Mouse (Mus musculus) neural tube, embryonic 15.5 days (tissue): Measurements from ENCODE around the gene Pcbp2. TPM values are rescaled to one million over a fixed set of nuclear protein-coding genes. Genes with fewer than 3 reads are reported as not detected.
A peak's percentile ranks its signal among the peaks of the same experiment; 100 is the strongest.

Source experiments
- ATAC-seq: fragments of 200-750 bp; cut with Nextera tagmentation; 2 replicates; pipeline ENCODE4 v1.8.0; 2017; ENCODE audit warnings: mild to moderate bottlenecking, moderate TSS enrichment, moderate library complexity; ENCODE audit not compliant: low FRiP score
- H3K27ac ChIP-seq: fragments of 300-500 bp; sonication (generic); replicated peaks from 2 replicates; pipeline ENCODE4 v1.5.1; 2015; ENCODE audit warnings: mild to moderate bottlenecking, inconsistent platforms
- H3K27me3 ChIP-seq: fragments of 300-500 bp; sonication (generic); replicated peaks from 2 replicates; pipeline ENCODE4 v1.6.1; 2015; ENCODE audit warnings: inconsistent platforms
- H3K36me3 ChIP-seq: fragments of 300-500 bp; sonication (generic); 2 replicates; pipeline ENCODE4 v1.6.1; 2015; ENCODE audit warnings: inconsistent platforms
- H3K4me1 ChIP-seq: fragments of 300-500 bp; sonication (generic); 2 replicates; pipeline ENCODE4 v1.6.1; 2015; ENCODE audit warnings: inconsistent platforms
- H3K4me2 ChIP-seq: fragments of 300-500 bp; sonication (generic); 2 replicates; pipeline ENCODE4 v1.6.1; 2015; ENCODE audit warnings: inconsistent platforms, mild to moderate bottlenecking, moderate library complexity
- H3K4me3 ChIP-seq: fragments of 300-500 bp; sonication (generic); replicated peaks from 2 replicates; pipeline ENCODE4 v1.5.1; 2015; ENCODE audit warnings: mild to moderate bottlenecking, inconsistent platforms
- H3K9ac ChIP-seq: fragments of 300-500 bp; sonication (generic); replicated peaks from 2 replicates; pipeline ENCODE4 v1.6.1; 2015; ENCODE audit warnings: mild to moderate bottlenecking, inconsistent platforms
- H3K9me3 ChIP-seq: fragments of 300-500 bp; sonication (generic); replicated peaks from 2 replicates; pipeline ENCODE4 v1.6.1; 2016; ENCODE audit warnings: inconsistent platforms
- WGBS: fragments of 180-500 bp; shearing (Covaris S2); methylation state at CpG from one replicate; pipeline ENCODE4 v1.1.7; 2015; ENCODE audit warnings: mixed read lengths; 5-methylcytosine and 5-hydroxymethylcytosine counted together
- polyA plus RNA-seq: library from polyadenylated mRNA; unstranded; fragments of >200 nt; fragmentation: Nextera tagmentation; extraction: Ambion mirVana; gene quantifications from 2 replicates; pipeline ENCODE4 v1.2.1, GENCODE M21; 2015

Gene Pcbp2
- polyA plus RNA-seq, 1 experiment from 2014 or later: 117 TPM

- peak; percentile 91 for ATAC-seq
- no peaks in the 10 kb centered on the region for H3K9me3 ChIP-seq
- H3K9ac ChIP-seq: peak within 1 kb of the TSS; percentile 85
- WGBS: under 1% methylated on average over 60 of the region's 60 CpGs
- H3K4me2 ChIP-seq: peak within 1 kb of the TSS; percentile 78
- H3K4me3 ChIP-seq: peak within 1 kb of the TSS; percentile 66
- H3K4me1 ChIP-seq: peaks cover 49% of the 10 kb centered on the region
- peaks cover 14% of the 10 kb centered on the region for H3K36me3 ChIP-seq
- H3K27ac ChIP-seq: peak within 1 kb of the TSS; percentile 100
- no peaks in the 10 kb centered on the region for H3K27me3 ChIP-seq
Measured at GRCm38 (mm10) chr15:102517976-102518858, 47.9 kb downstream of the Pcbp2 start, which contains the start of gene Tarbp2. Tarbp2 (plus strand) TSS chr15:102518192.

DNA sequence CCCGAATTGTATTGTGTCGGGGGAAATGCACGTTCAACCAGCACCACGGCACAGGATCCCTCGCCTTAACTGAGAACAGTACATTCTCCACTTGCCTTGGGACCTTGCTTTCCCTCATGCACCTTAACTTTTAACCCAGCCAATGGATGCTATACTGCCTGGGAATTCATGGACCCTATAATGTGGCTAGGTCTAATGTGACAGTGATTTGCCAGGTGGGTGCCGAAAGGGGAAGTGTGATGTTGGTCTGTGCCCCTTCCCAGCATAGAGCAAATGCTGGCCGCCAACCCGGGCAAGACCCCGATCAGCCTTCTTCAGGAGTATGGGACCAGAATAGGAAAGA lies 48.5 kb downstream of the Pcbp2 start:
- Histone ChIP-seq H3K27me3 (no peaks in the 10 kb centered on the region), H3K4me3 (peak overlapping the region; percentile 66), H3K9me3 (no peaks in the 10 kb centered on the region), H3K9ac (peak overlapping the region; percentile 76), H3K4me1 (peaks cover 46% of the 10 kb centered on the region), H3K36me3 (peaks cover 16% of the 10 kb centered on the region), H3K27ac (peak overlapping the region; percentile 100), H3K4me2 (peak overlapping the region; percentile 78)
- no peak for ATAC-seq
- 18% methylated on average over 9 of the region's 9 CpGs for WGBS

- H3K27me3 ChIP-seq: no peaks in the 10 kb centered on the region
- peak overlapping the region; percentile 76 for H3K9ac ChIP-seq
- peaks cover 47% of the 10 kb centered on the region for H3K4me1 ChIP-seq
- WGBS: 56% methylated on average over 17 of the region's 17 CpGs
- peak overlapping the region; percentile 78 for H3K4me2 ChIP-seq
- no peaks in the 10 kb centered on the region for H3K9me3 ChIP-seq
- peak overlapping the region; percentile 66 for H3K4me3 ChIP-seq
- H3K36me3 ChIP-seq: peaks cover 23% of the 10 kb centered on the region
- H3K27ac ChIP-seq: peak overlapping the region; percentile 100
- no peak for ATAC-seq
Measured at GRCm38 (mm10) chr15:102519211-102520141, 49.1 kb downstream of the Pcbp2 start.

- no peaks in the 10 kb centered on the region for H3K27me3 ChIP-seq
- WGBS: 94% methylated on average over 4 of the region's 4 CpGs
- no peak overlapping the region for H3K4me2 ChIP-seq
- H3K4me1 ChIP-seq: peaks cover 47% of the 10 kb centered on the region
- H3K9ac ChIP-seq: no peak overlapping the region
- no peak for ATAC-seq
- peaks cover 23% of the 10 kb centered on the region for H3K36me3 ChIP-seq
- H3K9me3 ChIP-seq: no peaks in the 10 kb centered on the region
- H3K27ac ChIP-seq: no peak overlapping the region
- no peak overlapping the region for H3K4me3 ChIP-seq
Measured at GRCm38 (mm10) chr15:102520416-102520815, 50.1 kb downstream of the Pcbp2 start.

- Histone ChIP-seq H3K9ac (no peak overlapping the region), H3K36me3 (peaks cover 23% of the 10 kb centered on the region), H3K9me3 (no peaks in the 10 kb centered on the region), H3K4me1 (peaks cover 40% of the 10 kb centered on the region), H3K4me3 (no peak overlapping the region), H3K27me3 (no peaks in the 10 kb centered on the region), H3K27ac (no peak overlapping the region), H3K4me2 (no peak overlapping the region)
- WGBS: 88% methylated on average over 4 of the region's 4 CpGs
- ATAC-seq: no peak
Measured at GRCm38 (mm10) chr15:102521480-102521879, 51.1 kb downstream of the Pcbp2 start.

DNA sequence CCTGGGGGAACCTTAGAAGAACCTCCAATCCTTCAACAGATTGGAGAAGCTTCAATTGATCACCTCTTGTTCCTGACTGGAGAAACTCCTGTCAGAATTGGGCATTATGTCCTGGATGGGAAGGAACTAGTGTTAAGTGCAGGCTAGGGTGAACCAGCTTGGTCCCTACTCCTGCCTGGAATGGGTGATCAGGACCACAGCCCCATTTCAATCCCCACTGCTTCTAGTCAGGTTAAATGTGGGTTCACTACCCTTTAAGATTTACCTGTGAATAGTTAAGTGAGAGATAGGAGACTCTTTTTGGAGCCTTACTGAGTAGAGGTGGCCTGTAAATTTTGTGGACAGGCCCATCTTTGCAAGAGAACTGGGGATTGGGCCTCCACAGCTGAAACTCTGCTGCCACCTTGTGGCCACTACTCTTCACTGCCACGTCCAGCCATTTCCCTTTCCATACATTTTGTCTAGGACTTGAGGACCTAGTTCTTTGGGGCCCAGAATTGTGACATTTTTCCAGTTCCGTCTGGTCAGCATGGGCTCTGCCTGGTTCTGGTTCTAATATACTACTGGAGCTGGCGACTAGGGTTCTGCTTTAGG lies 54.6 kb downstream of the Pcbp2 start, which contains the start of gene Npff:
TSS of gene Npff (minus strand) at position 51 of the 594 bp plus-strand sequence.
- peaks cover 49% of the 10 kb centered on the region for H3K36me3 ChIP-seq
- peak within 1 kb of the TSS; percentile 4 for H3K9ac ChIP-seq
- peak within 1 kb of the TSS; percentile 78 for H3K27ac ChIP-seq
- peak; percentile 39 for ATAC-seq
- no peaks in the 10 kb centered on the region for H3K27me3 ChIP-seq
- WGBS: 7% methylated on average over 3 of the region's 3 CpGs
- peak within 1 kb of the TSS; percentile 20 for H3K4me2 ChIP-seq
- H3K4me3 ChIP-seq: no peak within 1 kb of the TSS
- no peaks in the 10 kb centered on the region for H3K9me3 ChIP-seq
- H3K4me1 ChIP-seq: peaks cover 28% of the 10 kb centered on the region

DNA sequence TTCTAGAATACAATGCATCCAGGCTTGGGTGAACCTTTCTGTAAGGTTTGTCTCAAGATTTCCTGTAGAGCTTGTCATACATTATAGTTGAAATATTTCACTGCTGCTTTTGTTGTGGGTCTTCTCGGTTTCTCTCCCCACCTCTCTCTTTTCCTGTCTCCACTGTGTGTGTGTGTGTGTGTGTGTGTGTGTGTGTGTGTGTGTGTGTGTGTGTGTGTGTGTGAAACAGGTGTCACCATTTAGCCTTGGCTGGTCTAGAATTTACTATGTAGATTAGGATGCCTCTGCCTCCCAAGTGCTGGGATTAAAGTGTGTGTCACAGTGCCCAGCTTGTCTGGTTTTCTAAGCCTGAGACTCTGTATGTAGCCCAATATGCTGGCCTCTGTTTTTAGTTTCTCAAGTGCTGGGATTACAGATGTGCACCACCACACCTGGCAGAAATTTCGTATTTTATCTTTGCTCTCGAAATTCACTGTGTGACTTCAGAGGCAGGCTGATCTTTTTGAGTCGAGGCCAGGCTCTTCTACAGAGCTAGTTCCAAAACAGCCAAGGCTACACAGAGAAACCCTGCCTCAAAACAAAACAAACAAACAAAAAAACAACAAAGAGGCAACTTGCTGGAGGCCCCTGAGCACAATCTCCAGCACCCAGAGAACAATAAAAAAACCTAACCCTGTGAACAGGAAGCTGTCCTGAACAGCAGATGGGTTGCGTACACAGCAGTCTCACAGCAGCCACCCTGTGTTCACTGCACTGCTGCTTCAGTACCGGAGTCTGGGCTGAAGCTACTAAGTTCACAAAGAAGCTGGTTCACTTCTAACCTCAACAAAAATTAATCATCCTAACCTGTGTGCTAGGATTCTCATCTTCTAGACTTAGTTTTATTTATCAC lies 56.0 kb downstream of the Pcbp2 start:
- no peak overlapping the region for H3K9ac ChIP-seq
- no peak overlapping the region for H3K4me3 ChIP-seq
- H3K9me3 ChIP-seq: no peaks in the 10 kb centered on the region
- WGBS: 86% methylated on average over 6 of the region's 6 CpGs
- H3K36me3 ChIP-seq: peaks cover 56% of the 10 kb centered on the region
- no peak for ATAC-seq
- H3K27me3 ChIP-seq: no peaks in the 10 kb centered on the region
- H3K27ac ChIP-seq: no peak overlapping the region
- no peak overlapping the region for H3K4me2 ChIP-seq
- peaks cover 20% of the 10 kb centered on the region for H3K4me1 ChIP-seq

DNA sequence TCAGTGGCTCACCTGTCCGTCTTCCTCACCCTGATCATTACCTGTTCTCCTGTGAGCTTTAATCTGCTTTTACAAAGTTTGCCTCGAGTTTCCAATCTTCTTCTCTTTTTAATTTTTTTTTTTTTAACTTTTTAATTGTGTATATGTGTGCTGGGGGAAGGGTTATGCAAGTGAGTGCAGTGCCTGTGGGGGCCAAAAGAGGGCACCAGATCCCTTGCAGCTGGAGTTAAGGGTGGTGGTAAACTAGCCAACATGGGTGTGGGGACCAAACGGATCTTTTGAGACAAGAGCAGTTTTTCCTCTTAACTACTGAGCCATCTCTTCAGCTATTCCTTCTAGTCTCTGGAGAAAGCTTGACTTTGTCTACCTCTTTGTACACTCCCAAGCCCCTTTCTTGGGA lies 57.6 kb downstream of the Pcbp2 start:
- ATAC-seq: no peak
- Histone ChIP-seq H3K9me3 (no peaks in the 10 kb centered on the region), H3K9ac (no peak overlapping the region), H3K4me1 (peaks cover 20% of the 10 kb centered on the region), H3K4me2 (no peak overlapping the region), H3K27me3 (no peaks in the 10 kb centered on the region), H3K27ac (no peak overlapping the region), H3K36me3 (peaks cover 55% of the 10 kb centered on the region), H3K4me3 (no peak overlapping the region)
- 79% methylated on average over 3 of the region's 3 CpGs for WGBS

GRCm38 (mm10) chr15:102528396-102528795 lies 58.1 kb downstream of the Pcbp2 start:
- H3K36me3 ChIP-seq: peaks cover 59% of the 10 kb centered on the region
- no peak for ATAC-seq
- WGBS: 95% methylated on average over 1 of the region's 1 CpGs

DNA sequence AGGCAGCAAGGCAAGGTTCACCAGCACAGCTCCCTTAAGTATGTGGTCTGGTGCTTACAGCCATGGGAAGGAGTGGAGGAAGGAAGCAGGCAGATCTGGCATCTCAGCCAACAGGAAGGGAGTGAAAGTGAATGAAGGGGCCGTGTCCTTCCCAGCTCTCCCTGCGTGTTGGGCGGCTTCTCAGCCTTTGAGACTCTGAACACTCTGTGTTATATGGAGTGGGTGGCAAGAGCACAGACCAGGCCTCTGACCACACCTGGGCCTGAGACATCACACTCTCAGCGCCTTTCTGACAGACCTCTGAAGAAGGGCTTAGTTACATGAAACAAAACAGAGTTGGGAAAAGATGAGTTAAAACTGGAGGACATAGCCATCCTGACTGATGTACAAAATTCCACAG lies 60.2 kb downstream of the Pcbp2 start:
- no peak overlapping the region for H3K9ac ChIP-seq
- ATAC-seq: no peak
- no peak overlapping the region for H3K4me2 ChIP-seq
- no peaks in the 10 kb centered on the region for H3K27me3 ChIP-seq
- H3K9me3 ChIP-seq: no peaks in the 10 kb centered on the region
- H3K4me1 ChIP-seq: no peaks in the 10 kb centered on the region
- no peak overlapping the region for H3K27ac ChIP-seq
- WGBS: 91% methylated on average over 4 of the region's 4 CpGs
- no peak overlapping the region for H3K4me3 ChIP-seq
- H3K36me3 ChIP-seq: peaks cover 63% of the 10 kb centered on the region

More at GRCm38 (mm10) chr15:102528396-102528795, 58.1 kb downstream of the Pcbp2 start:
- Histone ChIP-seq H3K27ac (no peak overlapping the region), H3K4me1 (peaks cover 20% of the 10 kb centered on the region), H3K4me3 (no peak overlapping the region), H3K27me3 (no peaks in the 10 kb centered on the region), H3K9me3 (no peaks in the 10 kb centered on the region), H3K9ac (no peak overlapping the region), H3K4me2 (no peak overlapping the region)
